Mouse (Mus musculus) kidney, postnatal 0 days (tissue): Measurements from ENCODE around the gene Cdx2. TPM values are rescaled to one million over a fixed set of nuclear protein-coding genes. Genes with fewer than 3 reads are reported as not detected.

Source experiments
- ATAC-seq: fragments of 200-750 bp; cut with Nextera tagmentation; replicated peaks from 2 replicates; pipeline ENCODE4 v1.8.0; 2017; ENCODE audit warnings: low read depth, moderate number of reproducible peaks, moderate TSS enrichment, moderate library complexity; ENCODE audit not compliant: low FRiP score
- DNase-seq: peaks from one replicate; pipeline ENCODE4 v3.0.0-alpha.2; 2016; ENCODE audit warnings: low spot score
- H3K27ac ChIP-seq: fragments of 300-500 bp; sonication (generic); 2 replicates; pipeline ENCODE4 v1.5.1; 2014; ENCODE audit warnings: mild to moderate bottlenecking
- H3K27me3 ChIP-seq: fragments of 300-500 bp; sonication (generic); 2 replicates; pipeline ENCODE4 v1.6.1; 2014; ENCODE audit warnings: low read length, mixed read lengths; ENCODE audit not compliant: insufficient read depth
- H3K36me3 ChIP-seq: fragments of 300-500 bp; sonication (generic); 2 replicates; pipeline ENCODE4 v1.6.1; 2014; ENCODE audit warnings: low read length, mixed read lengths; ENCODE audit not compliant: insufficient read depth
- H3K4me1 ChIP-seq: fragments of 300-500 bp; sonication (generic); replicated peaks from 2 replicates; pipeline ENCODE4 v1.6.1; 2014; ENCODE audit warnings: antibody characterized with exemption, low read length, mixed read lengths; ENCODE audit not compliant: insufficient read depth
- H3K4me2 ChIP-seq: fragments of 300-500 bp; sonication (generic); 2 replicates; pipeline ENCODE4 v1.6.1; 2014; ENCODE audit warnings: mild to moderate bottlenecking, low read length, moderate library complexity, mixed read lengths
- H3K4me3 ChIP-seq: fragments of 300-500 bp; sonication (generic); replicated peaks from 2 replicates; pipeline ENCODE4 v1.5.1; 2014; ENCODE audit warnings: low read depth, low read length
- H3K9ac ChIP-seq: fragments of 300-500 bp; sonication (generic); 2 replicates; pipeline ENCODE4 v1.6.1; 2014; ENCODE audit warnings: low read depth, low read length
- H3K9me3 ChIP-seq: fragments of 300-500 bp; sonication (generic); replicated peaks from 2 replicates; pipeline ENCODE4 v1.6.1; 2016; ENCODE audit warnings: low read length, inconsistent platforms, mixed read lengths
- CTCF ChIP-seq: IDR thresholded peaks from 2 replicates; pipeline ENCODE4 v1.5.1; 2016; ENCODE audit warnings: antibody characterized with exemption, low read depth, mild to moderate bottlenecking, moderate library complexity
- WGBS: fragments of 180-500 bp; shearing (Covaris S2); extraction: QIAGEN DNeasy Blood & Tissue Kit; methylation state at CpG from one replicate; pipeline ENCODE4 v1.1.7; 2014; 5-methylcytosine and 5-hydroxymethylcytosine counted together
- polyA plus RNA-seq: library from polyadenylated mRNA; unstranded; fragments of >200 nt; fragmentation: Nextera tagmentation; extraction: Ambion mirVana; gene quantifications from 2 replicates; pipeline ENCODE4 v1.2.1, GENCODE M21; 2015

Cdx2 gene
- polyA plus RNA-seq, 1 experiment from 2014 or later: not detected

DNA sequence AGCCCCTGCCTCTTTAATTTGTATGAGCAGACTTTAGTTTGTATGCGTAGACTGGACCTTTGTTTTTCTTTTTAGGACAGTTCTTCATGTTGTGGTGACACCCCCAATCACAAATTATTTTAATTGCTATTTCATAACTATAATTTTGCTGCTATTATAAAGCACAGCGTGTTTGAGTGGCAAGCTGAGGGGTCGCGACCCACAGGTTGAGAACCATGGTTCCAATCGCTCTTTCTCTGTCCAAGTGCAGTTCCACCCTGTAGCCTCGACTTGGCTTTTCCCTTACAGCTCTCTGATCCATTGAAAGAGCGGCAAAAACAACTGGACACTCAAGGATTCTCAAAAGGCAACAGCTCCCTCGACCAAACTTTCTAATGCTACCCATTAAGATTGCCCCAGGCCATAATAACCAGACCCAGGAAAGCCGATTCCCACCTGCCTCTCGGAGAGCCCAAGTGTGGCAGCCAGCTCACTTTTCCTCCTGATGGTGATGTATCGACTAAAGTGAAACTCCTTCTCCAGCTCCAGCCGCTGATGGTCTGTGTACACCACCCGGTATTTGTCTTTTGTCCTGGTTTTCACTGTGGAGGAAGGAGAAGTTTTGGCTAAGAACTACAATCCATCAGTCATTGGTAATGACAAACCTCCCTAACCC, 4.2 kb downstream of the Cdx2 start:
- Histone ChIP-seq H3K4me3 (no peak overlapping the region), H3K4me2 (no peak overlapping the region), H3K27me3 (peaks cover 95% of the 10 kb centered on the region), H3K9ac (no peak overlapping the region), H3K27ac (no peak overlapping the region), H3K4me1 (peaks cover 15% of the 10 kb centered on the region), H3K36me3 (no peaks in the 10 kb centered on the region), H3K9me3 (no peaks in the 10 kb centered on the region)
- no peak for DNase-seq
- no peak for TF ChIP-seq CTCF
- 6% methylated on average over 13 of the region's 13 CpGs for WGBS
- no peak for ATAC-seq

DNA sequence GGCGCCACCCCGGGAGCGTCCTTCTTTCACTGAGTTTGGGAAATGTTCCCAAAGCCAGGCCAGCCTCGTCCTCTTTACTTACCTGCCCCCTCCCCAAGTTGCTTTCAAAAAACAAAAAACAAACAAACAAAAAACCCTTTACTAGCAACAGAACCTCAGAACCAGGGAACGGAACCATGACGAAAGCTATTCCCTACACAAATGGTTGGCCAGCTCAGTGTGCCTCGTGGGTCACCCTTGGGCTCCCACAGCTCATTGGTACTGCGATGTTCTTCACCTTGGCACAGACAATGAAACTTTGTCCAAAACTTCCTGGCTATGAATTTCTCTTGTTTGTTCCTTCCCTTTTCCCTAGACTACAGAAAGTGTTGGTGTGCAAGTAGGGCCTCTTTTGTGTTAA, 4.9 kb downstream of the Cdx2 start:
- peaks cover 15% of the 10 kb centered on the region for H3K4me1 ChIP-seq
- H3K27ac ChIP-seq: no peak overlapping the region
- ATAC-seq (no peak), DNase-seq (no peak)
- no peak overlapping the region for H3K4me2 ChIP-seq
- no peak for TF ChIP-seq CTCF
- H3K27me3 ChIP-seq: peaks cover 92% of the 10 kb centered on the region
- WGBS: 11% methylated on average over 8 of the region's 8 CpGs
- H3K36me3 ChIP-seq: no peaks in the 10 kb centered on the region
- no peak overlapping the region for H3K4me3 ChIP-seq
- no peak overlapping the region for H3K9ac ChIP-seq
- H3K9me3 ChIP-seq: no peaks in the 10 kb centered on the region

DNA sequence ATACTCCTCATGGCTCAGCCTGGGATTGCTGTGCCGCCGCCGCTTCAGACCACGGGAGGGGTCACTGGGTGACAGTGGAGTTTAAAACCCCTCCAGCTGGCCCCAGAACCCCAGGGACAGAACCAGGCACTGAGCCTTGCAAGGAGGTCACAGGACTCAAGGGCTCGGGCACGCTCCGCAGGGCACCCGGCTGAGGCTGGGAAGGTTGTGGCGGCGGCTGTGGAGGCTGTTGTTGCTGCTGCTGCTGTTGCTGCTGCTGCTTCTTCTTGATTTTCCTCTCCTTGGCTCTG, 5.3 kb downstream of the Cdx2 start:
- Histone ChIP-seq H3K9me3 (no peaks in the 10 kb centered on the region), H3K4me2 (no peak overlapping the region), H3K4me3 (no peak overlapping the region), H3K27ac (no peak overlapping the region), H3K36me3 (no peaks in the 10 kb centered on the region), H3K4me1 (peaks cover 13% of the 10 kb centered on the region), H3K9ac (no peak overlapping the region), H3K27me3 (peaks cover 88% of the 10 kb centered on the region)
- no peak for TF ChIP-seq CTCF
- ATAC-seq: no peak
- DNase-seq: no peak
- 3% methylated on average over 10 of the region's 10 CpGs for WGBS

GRCm38 (mm10) chr5:147300917-147301780, 5.9 kb downstream of the Cdx2 start:
- WGBS: 5% methylated on average over 21 of the region's 21 CpGs
- Histone ChIP-seq H3K9ac (no peak overlapping the region), H3K27me3 (peaks cover 82% of the 10 kb centered on the region), H3K9me3 (no peaks in the 10 kb centered on the region), H3K4me2 (no peak overlapping the region), H3K36me3 (no peaks in the 10 kb centered on the region), H3K4me1 (peaks cover 7% of the 10 kb centered on the region), H3K27ac (no peak overlapping the region), H3K4me3 (no peak overlapping the region)
- no peak for DNase-seq
- no peak for ATAC-seq
- TF ChIP-seq CTCF: no peak

- TF ChIP-seq CTCF: no peak
- Histone ChIP-seq H3K27ac (no peak overlapping the region), H3K36me3 (no peaks in the 10 kb centered on the region), H3K4me2 (peak overlapping the region; percentile 45), H3K27me3 (peaks cover 78% of the 10 kb centered on the region), H3K9me3 (no peaks in the 10 kb centered on the region), H3K9ac (no peak overlapping the region), H3K4me1 (peaks cover 7% of the 10 kb centered on the region; the same call in 1 of the 2 replicates), H3K4me3 (peak overlapping the region; percentile 21)
- DNase-seq: no peak
- ATAC-seq: no peak
- 4% methylated on average over 4 of the region's 4 CpGs for WGBS
These were observed 7.1 kb downstream of the Cdx2 start for GRCm38 (mm10) chr5:147300001-147300363.

DNA sequence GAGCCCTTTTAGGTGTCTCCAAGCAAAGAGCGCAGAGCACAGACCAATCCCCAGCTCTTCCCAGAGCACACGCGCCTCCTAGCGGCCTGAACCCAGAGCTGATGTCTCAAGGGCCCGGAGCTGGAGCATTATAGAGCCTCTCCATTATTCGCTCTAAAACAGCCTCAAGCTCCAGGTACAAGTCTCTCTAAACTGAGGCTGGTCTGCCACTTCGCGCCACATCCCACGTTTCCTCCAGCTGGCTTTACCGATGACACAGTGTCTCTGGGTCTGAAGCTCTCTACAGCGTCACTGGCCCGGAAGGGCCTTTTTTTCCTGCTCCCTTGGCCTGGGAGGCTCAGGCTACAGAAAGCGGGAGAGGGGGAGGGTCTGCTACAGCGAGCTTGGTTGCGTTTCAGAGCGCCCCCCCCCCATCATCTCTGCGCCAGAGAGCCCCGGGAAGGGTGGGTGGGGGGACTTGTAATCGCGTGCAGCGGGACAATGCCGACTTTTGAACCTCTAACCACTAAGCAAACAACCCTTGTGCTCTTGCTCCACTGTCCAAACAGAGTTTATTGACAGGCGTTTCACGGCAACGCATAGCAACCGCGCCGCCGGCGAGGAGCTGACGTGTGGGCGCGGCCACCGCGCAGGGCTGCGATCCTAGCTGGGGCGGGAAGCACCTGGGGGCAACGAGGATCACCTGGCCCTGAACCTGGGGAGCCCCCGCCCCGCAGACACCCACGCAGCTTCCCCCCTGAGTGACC, 7.6 kb downstream of the Cdx2 start:
- peak; percentile 71 for TF ChIP-seq CTCF
- H3K27ac ChIP-seq: no peak overlapping the region
- peaks cover 77% of the 10 kb centered on the region for H3K27me3 ChIP-seq
- peak overlapping the region; percentile 21 for H3K4me3 ChIP-seq
- H3K4me2 ChIP-seq: peak overlapping the region; percentile 45
- peak; percentile 79 for DNase-seq
- ATAC-seq: peak; percentile 73
- under 1% methylated on average over 41 of the region's 41 CpGs for WGBS
- H3K4me1 ChIP-seq: peaks cover 7% of the 10 kb centered on the region; the same call in 1 of the 2 replicates
- H3K9me3 ChIP-seq: no peaks in the 10 kb centered on the region
- no peaks in the 10 kb centered on the region for H3K36me3 ChIP-seq
- no peak overlapping the region for H3K9ac ChIP-seq
